Mouse (Mus musculus) hindlimb bud, embryonic 11.5 days (tissue): ENCODE results near the gene Gm20521.

Source experiments
- DNase-seq: peaks from one replicate; pipeline ENCODE4 v3.0.0-alpha.2; 2012; ENCODE audit warnings: low read depth, low spot score; ENCODE audit errors: extremely low spot score

The Gm20521 gene

DNA sequence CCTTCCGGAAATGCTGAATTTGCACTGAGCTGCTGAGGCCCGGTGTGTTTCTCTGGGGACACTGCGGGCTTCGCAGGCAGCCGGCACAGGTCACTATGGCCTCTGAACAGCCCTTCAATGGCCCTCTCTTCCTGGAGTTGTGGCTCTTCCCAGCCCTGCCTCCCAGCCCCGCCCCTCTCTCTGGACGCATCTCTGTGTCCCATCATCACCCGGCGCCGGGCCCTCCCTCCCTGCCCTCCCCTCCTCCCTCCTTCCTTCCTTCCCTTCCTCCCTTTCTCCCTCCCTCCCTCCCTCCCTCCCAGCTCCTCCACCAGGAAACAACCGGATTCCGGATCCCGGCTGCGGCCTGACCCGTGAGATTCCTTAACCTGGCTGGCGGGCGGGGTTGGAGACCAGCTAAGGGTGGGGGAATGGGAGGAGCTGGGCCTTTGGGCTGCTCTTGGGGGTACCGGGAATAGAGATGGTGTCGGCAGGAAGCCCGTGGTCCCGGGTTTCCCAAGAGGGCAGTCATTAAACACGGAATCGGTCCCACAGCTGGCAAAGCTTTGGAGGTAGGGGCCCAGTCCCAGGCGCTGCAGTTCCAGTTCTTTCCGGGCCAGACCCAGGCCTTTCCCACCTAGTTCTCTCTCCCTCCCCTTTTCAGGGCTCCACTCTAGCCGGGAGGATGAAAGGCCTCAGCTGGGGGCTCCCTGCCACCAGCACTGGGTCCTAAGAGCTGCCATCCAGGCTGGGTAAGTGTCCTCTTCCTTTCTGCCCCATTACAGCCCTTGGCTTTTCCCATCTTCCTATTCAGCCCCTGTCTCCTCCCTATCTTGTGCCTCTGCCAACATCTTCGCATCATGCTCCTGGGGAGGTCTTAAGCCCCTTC lies at the start of gene Gm20521, which contains the start of gene Bcl2l2:
Gm20521 (plus strand) TSS at position 288 of the 868 bp plus-strand sequence.
Bcl2l2 (plus strand) TSS at position 224 of the 868 bp plus-strand sequence.
- no peak for DNase-seq

DNA sequence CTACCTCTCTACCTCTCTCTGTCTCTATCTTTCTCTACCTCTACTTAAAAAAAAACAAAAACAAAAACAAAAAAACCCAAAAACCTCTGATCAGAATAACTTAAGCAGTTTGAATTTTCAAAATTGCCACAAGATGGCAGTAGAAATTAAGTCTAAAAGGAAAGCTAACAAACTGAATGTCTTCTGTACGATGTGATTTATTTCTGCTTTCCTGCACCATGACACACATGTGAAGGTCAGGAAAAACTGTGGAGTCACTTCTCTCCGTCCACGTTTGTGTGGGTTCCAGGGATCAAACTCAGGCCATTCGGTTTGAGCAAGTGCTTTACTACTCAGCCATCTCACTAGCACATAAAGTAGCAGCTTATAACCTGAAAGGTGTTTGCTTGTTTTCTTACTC lies 39.8 kb upstream of the Gm20521 start:
- peak; percentile 63 for DNase-seq

DNA sequence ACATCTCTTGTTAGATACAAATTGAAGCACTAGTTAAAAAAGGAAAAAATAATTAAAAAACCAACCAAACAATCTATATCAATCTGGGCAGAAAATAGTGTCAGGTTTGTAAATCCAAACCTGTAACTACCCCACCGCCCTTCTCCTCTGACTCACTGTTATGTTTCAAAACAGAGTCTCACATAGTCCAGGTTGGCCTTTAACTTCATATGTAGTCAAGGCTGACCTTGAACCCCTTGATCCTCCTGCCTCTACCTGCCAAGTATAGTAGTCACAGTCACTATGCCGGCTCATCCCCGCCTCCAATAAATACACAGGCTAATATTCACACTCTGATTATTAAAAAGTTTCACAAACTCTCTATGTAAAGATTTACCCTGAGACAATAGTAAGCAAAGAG lies 27.5 kb upstream of the Gm20521 start:
- DNase-seq = no peak

DNA sequence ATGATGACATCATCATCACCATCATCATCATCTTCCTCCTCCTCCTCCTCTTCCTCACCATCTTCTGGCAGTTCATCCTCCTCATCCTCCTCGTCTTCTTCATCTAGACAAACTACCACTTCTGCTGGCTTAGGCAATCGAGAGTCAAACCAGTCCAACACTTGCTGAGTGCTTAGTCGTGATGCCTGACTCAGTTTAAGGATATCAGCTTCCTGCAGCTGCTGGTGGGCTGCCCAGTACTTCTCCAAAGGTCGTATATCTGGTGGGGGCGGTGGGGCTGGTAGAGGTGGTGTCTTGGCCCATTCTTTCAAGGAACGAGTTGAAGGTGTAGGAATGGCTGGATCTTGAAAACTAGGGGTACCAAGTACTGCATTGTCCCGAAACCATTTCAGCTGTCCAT lies 26.5 kb upstream of the Gm20521 start:
- DNase-seq = no peak

DNA sequence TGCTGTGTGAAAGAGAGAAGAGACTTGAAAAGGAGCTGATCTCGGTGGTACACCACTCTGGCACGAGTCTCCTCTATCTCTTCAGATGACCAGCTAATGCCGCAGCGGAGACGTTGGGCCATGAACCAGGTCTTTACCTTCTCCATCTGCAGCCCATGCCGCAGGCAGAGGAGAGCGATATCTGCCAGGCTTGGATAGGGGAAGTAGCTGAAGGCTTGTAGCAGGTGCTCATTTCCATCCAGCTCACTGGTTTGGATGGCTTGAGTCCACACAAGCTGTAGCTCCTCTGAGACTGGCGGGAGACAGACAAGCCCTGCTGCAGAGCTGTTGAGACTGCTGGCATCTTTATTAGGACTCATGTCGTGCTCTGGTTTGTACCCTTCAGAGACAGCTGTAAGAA lies 25.4 kb upstream of the Gm20521 start:
- no peak for DNase-seq

DNA sequence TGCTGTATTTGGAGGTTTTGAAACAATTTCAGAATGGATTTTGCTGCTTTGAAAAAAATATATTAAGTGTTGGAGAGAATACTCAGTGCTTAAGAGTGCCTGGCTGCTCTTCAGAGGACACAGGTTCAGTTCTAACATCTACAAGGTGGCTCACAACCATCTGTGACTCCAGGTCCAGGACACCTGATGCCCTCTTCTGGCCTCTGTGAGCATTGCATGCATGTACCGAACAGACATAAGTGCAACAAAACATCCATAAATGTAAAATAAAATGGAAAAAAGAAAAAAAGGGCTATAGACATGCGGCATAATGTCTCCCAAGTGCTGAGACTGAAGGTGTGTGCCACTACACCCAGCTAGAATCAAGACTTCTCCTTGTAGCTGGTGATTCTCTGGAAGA lies 22.7 kb upstream of the Gm20521 start:
- DNase-seq = no peak

DNA sequence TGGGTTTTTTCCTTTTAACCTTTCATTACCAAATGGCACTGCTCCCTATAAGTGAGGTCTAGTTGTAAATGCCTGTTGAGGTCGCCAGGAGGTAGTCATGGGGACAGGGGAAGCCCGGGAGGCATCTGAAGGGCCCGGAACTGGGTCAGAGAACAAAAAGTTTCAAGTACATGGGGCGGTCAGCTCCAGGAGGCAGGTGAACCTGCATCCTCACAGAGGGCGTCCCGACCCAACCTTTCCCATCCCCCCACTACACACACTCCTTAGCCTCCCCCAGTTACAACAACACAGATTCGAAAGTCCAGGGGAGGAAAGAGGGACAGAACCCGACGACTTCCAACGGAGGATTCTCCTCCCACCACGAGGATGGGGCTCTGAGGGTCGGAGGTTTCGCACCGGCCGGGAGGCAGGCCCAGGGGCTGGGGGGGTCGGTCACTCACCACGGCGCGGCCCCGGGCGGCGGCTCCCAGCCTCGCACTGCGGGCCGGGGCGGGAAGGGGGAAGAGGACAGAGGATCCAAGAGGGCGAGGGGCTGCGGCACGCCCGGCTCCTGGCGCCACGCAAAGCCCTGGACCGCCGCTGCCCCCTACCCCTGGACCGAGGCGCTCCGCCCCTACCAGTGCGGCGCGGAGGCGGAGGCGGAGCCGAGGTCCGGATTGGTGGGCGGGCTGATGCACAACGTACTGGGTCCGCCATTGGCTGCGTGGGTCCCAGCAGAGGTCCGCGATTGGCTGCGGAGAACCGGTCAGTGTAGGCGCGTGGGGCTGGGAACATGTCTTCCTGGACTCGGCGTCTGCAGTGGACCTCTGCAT lies 19.5 kb upstream of the Gm20521 start:
- DNase-seq = peak; percentile 67

DNA sequence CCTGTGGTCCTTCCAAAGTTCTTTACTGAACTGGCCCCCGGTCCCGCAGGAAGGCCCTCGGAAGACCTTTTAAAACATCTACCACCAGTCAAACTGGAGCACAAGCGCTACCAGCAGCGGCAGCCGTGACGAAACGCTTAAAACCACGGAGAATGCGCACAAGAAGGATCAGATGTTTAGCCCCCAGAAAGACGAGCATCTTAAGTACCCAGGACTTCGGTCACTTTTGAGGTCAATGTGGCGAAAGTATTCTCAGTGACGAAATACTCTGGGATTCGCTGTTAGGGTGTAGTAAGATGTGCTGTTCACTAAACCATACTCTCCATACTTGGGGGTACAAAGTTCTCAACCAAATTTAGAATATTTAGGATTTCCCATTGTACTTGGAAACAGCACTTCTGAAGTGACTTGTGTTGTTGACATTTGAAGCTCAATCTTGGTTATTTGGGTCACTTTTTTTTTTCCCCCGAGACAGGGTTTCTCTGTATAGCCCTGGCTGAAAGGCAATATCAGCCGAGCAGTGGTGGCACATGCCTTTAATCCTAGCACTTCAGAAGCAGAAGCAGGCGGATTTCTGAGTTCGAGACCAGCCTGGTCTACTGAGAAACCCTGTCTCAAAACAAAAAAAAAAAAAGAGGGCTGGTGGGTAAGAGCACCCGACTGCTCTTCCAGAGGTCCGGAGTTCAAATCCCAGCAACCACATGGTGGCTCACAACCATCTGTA lies 18.8 kb upstream of the Gm20521 start:
- no peak for DNase-seq

DNA sequence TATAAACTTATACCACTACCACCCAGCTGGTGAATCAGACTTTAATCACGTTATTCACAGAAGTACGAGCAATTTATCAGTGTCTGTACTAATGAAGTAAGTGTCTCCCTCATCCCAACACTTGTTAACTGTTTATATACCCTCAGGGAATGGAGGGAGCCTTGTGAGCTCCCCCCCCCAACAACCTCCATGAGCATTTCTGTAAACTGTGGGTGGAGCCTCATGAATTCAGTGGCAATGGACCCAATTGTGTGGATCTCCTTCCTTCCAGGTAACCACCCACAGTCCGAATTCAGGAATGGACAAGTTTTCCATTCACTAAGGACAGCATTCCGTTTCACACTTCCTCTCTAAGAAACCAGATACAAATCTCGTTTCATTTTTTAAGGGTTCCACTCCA lies 17.6 kb upstream of the Gm20521 start:
- no peak for DNase-seq

DNA sequence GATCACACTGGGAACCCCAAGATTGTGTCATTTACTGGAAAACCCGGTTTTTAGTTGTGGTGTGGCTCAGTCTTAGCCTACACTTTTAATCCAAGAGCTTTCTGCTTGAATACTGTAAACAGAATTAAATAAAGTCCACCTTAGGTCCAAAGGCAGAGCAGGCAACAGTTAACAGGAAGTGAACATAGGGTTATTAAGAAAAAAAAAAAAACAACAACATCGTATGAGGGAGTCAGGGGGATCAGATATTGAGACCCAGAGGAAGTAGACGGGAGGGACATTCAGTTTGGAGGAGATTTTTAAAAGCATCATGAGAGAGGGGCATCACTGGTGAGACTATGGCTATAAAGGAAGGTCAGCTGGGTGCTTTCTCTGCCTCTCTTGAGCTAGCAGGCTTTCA lies 17.0 kb upstream of the Gm20521 start:
- no peak for DNase-seq

DNA sequence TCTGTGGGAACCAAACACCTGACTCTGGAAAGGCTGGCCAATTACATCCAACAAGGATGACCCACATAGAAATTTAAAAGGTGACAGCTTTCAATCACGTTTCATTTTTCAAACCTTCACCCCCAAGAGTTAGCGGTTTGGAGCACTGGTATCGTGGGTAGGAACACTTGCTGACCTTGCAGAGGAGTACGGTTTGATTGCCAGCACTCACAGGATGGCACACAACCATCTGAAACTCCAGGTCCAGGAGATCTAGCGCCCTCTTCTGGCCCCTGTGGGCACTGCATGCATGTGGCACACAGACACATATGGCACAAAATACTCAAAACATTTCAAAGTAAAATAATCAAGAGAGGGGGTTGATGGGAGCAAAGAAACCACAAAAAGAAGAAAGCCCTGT lies 16.3 kb upstream of the Gm20521 start:
- no peak for DNase-seq

DNA sequence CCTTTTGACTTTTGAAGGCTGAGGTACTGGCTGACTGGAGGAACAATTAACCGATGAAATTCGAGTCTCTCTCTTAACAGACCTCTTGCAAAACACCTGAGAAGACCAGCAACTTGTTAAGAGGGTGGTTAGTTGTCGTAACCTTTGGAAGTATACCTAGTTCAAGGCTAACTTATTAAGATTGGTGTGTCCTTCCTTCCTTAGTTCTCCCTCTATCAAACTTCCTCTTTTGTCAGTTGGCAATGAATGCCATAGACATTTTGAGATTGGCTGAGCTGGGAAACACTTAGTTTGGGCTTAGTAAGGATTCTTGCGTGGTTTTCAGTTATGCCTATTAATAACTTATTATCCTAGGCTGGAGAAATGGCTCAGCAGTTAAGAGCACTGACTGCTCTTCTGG lies 15.2 kb upstream of the Gm20521 start:
- DNase-seq = no peak

DNA sequence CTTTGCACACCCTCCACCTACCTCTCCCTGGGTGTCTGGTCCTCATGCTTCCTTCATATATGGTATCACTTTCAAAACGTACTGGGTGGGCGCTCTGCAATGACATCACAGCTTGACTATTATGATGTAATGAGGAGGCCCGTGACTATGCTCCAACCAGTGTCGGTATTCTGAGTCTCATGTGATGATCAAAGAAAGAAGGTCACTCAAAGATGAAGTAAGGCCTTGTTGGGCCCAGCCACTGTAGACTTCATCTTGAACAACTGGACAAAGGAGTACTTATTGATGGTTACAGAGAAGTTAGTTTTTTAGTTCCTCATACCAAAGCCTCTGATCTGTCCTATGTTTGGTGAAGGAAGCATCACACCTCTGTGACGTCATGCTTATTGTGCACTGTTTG lies 12.4 kb upstream of the Gm20521 start, which contains the start of gene Homez:
Homez (minus strand) TSS at position 101 of the 400 bp plus-strand sequence.
- no peak for DNase-seq

DNA sequence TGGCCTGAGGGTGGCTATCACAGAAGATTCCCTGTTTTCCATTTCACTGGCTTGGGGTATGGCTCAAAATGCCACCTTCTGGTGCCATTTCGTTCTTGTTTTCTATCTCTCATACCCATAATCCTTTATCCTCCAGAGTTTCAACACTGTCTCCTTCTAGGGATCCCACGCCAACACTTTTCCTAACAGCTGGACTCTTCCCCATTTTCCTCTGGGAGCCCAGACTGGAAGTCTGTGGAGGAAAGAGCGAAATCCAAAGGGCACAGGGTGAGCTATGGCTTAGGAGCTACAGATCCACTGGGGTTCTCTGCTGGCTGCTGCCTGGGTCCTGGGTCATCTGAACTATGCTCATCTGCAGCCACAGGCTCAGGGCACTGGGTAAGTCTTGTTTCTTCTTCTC lies 9.1 kb upstream of the Gm20521 start:
- no peak for DNase-seq

DNA sequence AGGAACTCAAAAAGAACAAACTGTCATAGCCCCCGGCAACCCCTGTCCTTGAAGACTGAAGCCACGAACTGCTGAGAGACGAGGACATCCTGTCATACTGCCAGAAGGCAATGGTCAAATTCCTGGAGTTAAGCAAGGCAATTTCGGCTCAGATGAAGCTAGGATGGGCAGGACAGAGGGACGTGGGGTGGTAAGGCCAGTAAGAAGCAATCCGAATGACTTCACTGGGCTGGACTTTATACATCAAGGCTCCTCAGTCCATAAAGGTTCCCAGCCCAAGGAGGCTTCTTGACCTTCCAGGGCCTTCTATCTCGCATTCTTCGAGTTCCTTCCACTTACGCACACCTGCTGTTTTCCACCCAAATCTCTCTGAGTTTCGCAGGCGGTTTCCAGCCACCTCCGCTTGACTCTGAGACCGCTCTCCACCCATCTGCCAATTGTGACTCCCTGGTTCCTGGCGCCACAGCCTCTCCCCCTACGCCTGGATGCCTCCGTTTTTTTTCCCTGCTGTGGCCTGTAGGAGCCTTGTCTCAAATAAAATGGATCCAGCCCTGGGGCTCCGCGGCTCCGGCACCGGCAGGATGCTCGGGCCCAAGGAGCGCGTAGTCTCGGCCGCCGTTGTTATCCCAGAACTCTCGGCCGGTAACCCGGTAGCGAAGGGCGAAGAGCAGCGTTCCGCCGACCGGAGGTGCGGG lies 7.2 kb upstream of the Gm20521 start:
- no peak for DNase-seq

DNA sequence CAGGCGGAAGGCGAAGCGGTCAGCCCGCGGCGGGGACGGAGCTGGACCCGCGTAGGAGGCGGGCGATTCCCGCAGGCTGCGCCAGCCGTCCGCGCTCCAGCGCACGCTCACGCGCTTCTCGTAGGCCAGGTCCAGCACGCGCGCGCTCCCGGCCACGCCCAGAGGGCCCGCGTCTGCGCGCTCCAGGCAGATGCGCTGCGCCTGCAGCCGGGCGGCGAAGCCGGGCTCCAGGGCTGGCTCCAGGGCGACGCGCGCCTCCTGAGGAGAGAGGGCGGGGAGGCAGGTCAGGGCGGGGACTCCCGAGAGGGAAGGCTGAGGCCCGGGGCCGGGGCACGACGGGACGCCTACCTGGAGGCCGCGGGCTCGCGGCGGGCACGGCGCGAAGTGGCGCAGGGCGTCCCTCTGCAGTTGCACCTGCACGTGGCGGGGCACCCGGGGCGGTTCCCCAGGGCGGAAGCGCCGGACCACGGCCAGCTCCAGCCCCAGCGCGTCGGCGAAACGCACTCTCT lies 6.6 kb upstream of the Gm20521 start:
- no peak for DNase-seq

DNA sequence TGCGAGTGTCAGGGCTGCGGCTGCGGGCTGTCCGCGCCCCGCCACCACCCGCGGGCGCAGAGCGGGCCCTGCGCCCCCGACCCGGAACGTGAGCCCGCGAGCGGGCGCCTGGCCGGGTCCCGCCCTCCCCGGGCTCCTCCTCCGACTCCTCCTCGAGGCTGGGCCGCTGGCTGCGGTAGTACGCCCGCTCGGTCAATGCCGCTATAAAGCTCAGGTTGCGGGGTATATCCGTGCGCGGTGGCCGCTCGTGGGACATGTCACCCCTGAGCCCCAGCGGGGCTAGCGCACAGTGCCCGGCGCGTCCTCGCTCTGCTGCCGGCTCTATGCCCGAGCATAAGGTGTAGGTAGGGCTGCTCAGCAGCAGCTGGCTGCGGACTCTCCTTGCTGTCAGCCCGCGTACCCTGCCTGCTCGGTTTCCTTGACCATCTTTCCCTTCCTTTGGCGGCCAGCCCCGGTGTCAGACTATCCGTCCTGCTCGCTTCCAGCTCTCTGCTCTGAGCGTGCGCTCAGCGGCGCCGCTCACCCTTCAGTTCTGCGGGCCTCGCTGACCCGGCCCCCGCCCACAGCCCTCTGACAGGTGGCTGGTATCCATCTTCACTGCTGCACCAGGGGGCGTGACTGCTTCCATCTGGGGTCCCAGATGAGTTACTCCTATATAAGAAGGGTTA lies 6.1 kb upstream of the Gm20521 start, which contains the start of gene Ppp1r3e:
Ppp1r3e (minus strand) TSS at position 503 of the 668 bp plus-strand sequence.
- no peak for DNase-seq

DNA sequence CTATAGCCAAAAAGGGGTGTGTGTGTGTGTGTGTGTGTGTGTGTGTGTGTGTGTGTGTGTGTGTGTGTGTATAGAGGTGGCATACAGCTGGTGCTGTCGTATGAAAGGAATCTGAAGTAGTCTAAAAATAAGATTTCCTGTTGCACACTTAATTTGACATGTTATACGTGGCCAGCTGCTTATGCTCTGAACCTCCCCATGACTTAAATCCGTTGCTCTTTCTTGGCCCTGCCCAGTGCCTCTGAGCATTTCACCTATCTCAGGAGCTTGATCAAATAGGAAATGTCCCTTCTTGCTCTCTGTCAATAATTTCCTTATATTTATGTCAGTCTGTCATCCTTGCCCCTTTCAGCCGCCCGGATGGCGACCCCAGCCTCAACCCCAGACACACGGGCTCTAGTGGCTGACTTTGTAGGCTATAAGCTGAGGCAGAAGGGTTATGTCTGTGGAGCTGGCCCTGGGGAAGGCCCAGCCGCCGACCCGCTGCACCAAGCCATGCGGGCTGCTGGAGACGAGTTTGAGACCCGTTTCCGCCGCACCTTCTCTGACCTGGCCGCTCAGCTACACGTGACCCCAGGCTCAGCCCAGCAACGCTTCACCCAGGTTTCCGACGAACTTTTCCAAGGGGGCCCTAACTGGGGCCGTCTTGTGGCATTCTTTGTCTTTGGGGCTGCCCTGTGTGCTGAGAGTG lies 926 bp downstream of the Gm20521 start:
- DNase-seq = no peak

DNA sequence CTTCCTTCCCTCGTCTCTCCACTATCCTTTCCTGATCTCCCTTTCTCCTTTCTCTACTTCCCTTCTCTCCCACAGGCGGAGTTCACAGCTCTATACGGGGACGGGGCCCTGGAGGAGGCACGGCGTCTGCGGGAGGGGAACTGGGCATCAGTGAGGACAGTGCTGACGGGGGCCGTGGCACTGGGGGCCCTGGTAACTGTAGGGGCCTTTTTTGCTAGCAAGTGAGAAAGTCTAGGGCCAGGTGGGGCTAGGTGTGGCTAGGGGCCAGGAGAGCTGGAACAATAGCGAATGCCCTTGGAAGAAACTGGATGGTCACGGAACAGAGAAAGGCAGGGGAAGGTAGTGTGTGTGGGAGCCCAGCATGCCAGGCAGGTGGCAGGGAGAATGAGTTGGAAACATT lies 2.1 kb downstream of the Gm20521 start:
- DNase-seq = no peak
